Mouse (Mus musculus) neutrophil, adult 65 days (primary cell): ENCODE data around the gene Gtf2ird2. TPM values are rescaled to one million over a fixed set of nuclear protein-coding genes. Genes with fewer than 3 reads are reported as not detected.

Experiments used
- total RNA-seq: library from RNA; stranded (reverse); gene quantifications from 2 replicates; pipeline ENCODE4 v1.2.4, GENCODE M21; 2023

Gtf2ird2 gene
- total RNA-seq = 1.9 and 2.2 TPM in 2 replicates

GRCm38 (mm10) chr5:134183880-134184808 is at the start of gene Gtf2ird2:
TSS of gene Gtf2ird2 (plus strand) at chr5:134184019.

GRCm38 (mm10) chr5:134176169-134176881 is 7.5 kb upstream of the Gtf2ird2 start, which contains the start of gene Rcc1l:
TSS of gene Rcc1l (minus strand) at chr5:134176774.

GRCm38 (mm10) chr5:134229391-134229790 is 45.6 kb downstream of the Gtf2ird2 start, which contains the start of gene Ncf1:
TSS of gene Ncf1 (minus strand) at chr5:134229625.

Other genes with a start within 250 kb of the Gtf2ird2 start
- gene Castor2, start 84.3 kb upstream of the Gtf2ird2 start, total RNA-seq = 3.4 and 4.2 TPM in 2 replicates
- gene Rcc1l, start 7.2 kb upstream of the Gtf2ird2 start, total RNA-seq = 5.1 and 5.3 TPM in 2 replicates
- gene Ncf1, start 45.6 kb downstream of the Gtf2ird2 start, total RNA-seq = 1,488 and 1,625 TPM in 2 replicates
- 23.2 and 36.8 TPM in 2 replicates for gene Gtf2i, start 130.7 kb downstream of the Gtf2ird2 start, total RNA-seq